Mouse (Mus musculus): ENCODE data around the gene Hpf1. TPM values are rescaled to one million over a fixed set of nuclear protein-coding genes. Genes with fewer than 3 reads are reported as not detected.

The Hpf1 gene
- polyA plus RNA-seq, 1 experiment from 2014 or later, result 75.0 TPM

GRCm38 (mm10) chr8:60870231-60871193 lies 19.7 kb upstream of the Hpf1 start:
- WGBS (ENCODE audit: missing documents), result 70% methylated on average over 11 of the region's 13 CpGs
- 0 out of 2 replicates have a peak overlapping the region, but pooled peaks have one; percentile 1 for H3K27ac ChIP-seq

GRCm38 (mm10) chr8:60878617-60879016 lies 11.6 kb upstream of the Hpf1 start:
- H3K36me3 ChIP-seq (ENCODE audit: inconsistent target), result no peaks in the 10 kb centered on the region
- H3K27ac ChIP-seq, result no peak overlapping the region
- WGBS (ENCODE audit: missing documents), result 93% methylated on average over 2 of the region's 2 CpGs
- no peak overlapping the region for H3K4me3 ChIP-seq (ENCODE audit: inconsistent target)
- no peaks in the 10 kb centered on the region for H3K79me2 ChIP-seq (ENCODE audit: inconsistent target)

More at GRCm38 (mm10) chr8:60870231-60871193, 19.7 kb upstream of the Hpf1 start:
- Histone ChIP-seq H3K79me2 (ENCODE audit: inconsistent target) (no peaks in the 10 kb centered on the region), H3K4me3 (ENCODE audit: inconsistent target) (no peak overlapping the region), H3K36me3 (ENCODE audit: inconsistent target) (no peaks in the 10 kb centered on the region)

- no peaks in the 10 kb centered on the region for H3K36me3 ChIP-seq (ENCODE audit: inconsistent target)
- H3K79me2 ChIP-seq (ENCODE audit: inconsistent target), result no peaks in the 10 kb centered on the region
- peak overlapping the region; percentile 79 for H3K27ac ChIP-seq
- 7% methylated on average over 4 of the region's 4 CpGs for WGBS (ENCODE audit: missing documents)
- H3K4me3 ChIP-seq (ENCODE audit: inconsistent target), result no peak overlapping the region
These were observed 6.6 kb upstream of the Hpf1 start for GRCm38 (mm10) chr8:60883419-60884137.

- H3K27ac ChIP-seq, result no peak overlapping the region
- WGBS (ENCODE audit: missing documents), result 82% methylated on average over 6 of the region's 6 CpGs
These were observed 3.5 kb upstream of the Hpf1 start for GRCm38 (mm10) chr8:60886736-60887135.

GRCm38 (mm10) chr8:60889131-60889842 lies 931 bp upstream of the Hpf1 start:
- no peak overlapping the region for H3K27ac ChIP-seq
- H3K4me3 ChIP-seq (ENCODE audit: inconsistent target), result peak overlapping the region; percentile 15; the same call in 1 of the 2 replicates
- 83% methylated on average over 11 of the region's 11 CpGs for WGBS (ENCODE audit: missing documents)
- no peaks in the 10 kb centered on the region for H3K36me3 ChIP-seq (ENCODE audit: inconsistent target)
- H3K79me2 ChIP-seq (ENCODE audit: inconsistent target), result peaks cover 39% of the 10 kb centered on the region

More at GRCm38 (mm10) chr8:60886736-60887135, 3.5 kb upstream of the Hpf1 start:
- Histone ChIP-seq H3K4me3 (ENCODE audit: inconsistent target) (no peak overlapping the region), H3K79me2 (ENCODE audit: inconsistent target) (peaks cover 13% of the 10 kb centered on the region), H3K36me3 (ENCODE audit: inconsistent target) (no peaks in the 10 kb centered on the region)

GRCm38 (mm10) chr8:60890520-60890874 lies 279 bp downstream of the Hpf1 start:
- WGBS (ENCODE audit: missing documents), result 1% methylated on average over 15 of the region's 23 CpGs
- H3K4me3 ChIP-seq (ENCODE audit: inconsistent target), result peak overlapping the region; percentile 76
- peak overlapping the region; percentile 29 for H3K27ac ChIP-seq
- H3K36me3 ChIP-seq (ENCODE audit: inconsistent target), result 0 out of 2 replicates have a peak, but pooled peaks cover 6% of the 10 kb centered on the region
- peaks cover 51% of the 10 kb centered on the region for H3K79me2 ChIP-seq (ENCODE audit: inconsistent target)

- Histone ChIP-seq H3K79me2 (ENCODE audit: inconsistent target) (peaks cover 63% of the 10 kb centered on the region), H3K27ac (no peak overlapping the region), H3K36me3 (ENCODE audit: inconsistent target) (peaks cover 11% of the 10 kb centered on the region; the same call in 1 of the 2 replicates), H3K4me3 (ENCODE audit: inconsistent target) (no peak overlapping the region)
- 87% methylated on average over 4 of the region's 4 CpGs for WGBS (ENCODE audit: missing documents)
These were observed 1.5 kb downstream of the Hpf1 start for GRCm38 (mm10) chr8:60891757-60892156.

- H3K27ac ChIP-seq, result no peak overlapping the region
- no peak overlapping the region for H3K4me3 ChIP-seq (ENCODE audit: inconsistent target)
- 99% methylated on average over 6 of the region's 6 CpGs for WGBS (ENCODE audit: missing documents)
- peaks cover 16% of the 10 kb centered on the region for H3K36me3 ChIP-seq (ENCODE audit: inconsistent target)
- H3K79me2 ChIP-seq (ENCODE audit: inconsistent target), result peaks cover 100% of the 10 kb centered on the region
These were observed 5.7 kb downstream of the Hpf1 start for GRCm38 (mm10) chr8:60895878-60896277.

- WGBS (ENCODE audit: missing documents), result 89% methylated on average over 6 of the region's 9 CpGs
- Histone ChIP-seq H3K36me3 (ENCODE audit: inconsistent target) (peaks cover 20% of the 10 kb centered on the region), H3K27ac (no peak overlapping the region), H3K79me2 (ENCODE audit: inconsistent target) (peaks cover 85% of the 10 kb centered on the region), H3K4me3 (ENCODE audit: inconsistent target) (no peak overlapping the region)
These were observed 9.9 kb downstream of the Hpf1 start for GRCm38 (mm10) chr8:60900147-60900546.

- peaks cover 15% of the 10 kb centered on the region; the same call in 1 of the 2 replicates for H3K36me3 ChIP-seq (ENCODE audit: inconsistent target)
- no peak overlapping the region for H3K27ac ChIP-seq
- H3K79me2 ChIP-seq (ENCODE audit: inconsistent target), result no peaks in the 10 kb centered on the region
- H3K4me3 ChIP-seq (ENCODE audit: inconsistent target), result no peak overlapping the region
- 96% methylated on average over 4 of the region's 4 CpGs for WGBS (ENCODE audit: missing documents)
These were observed 21.9 kb downstream of the Hpf1 start for GRCm38 (mm10) chr8:60912081-60912480.

- H3K4me3 ChIP-seq (ENCODE audit: inconsistent target), result no peak overlapping the region
- H3K36me3 ChIP-seq (ENCODE audit: inconsistent target), result peaks cover 15% of the 10 kb centered on the region; the same call in 1 of the 2 replicates
- no peak overlapping the region for H3K27ac ChIP-seq
- 98% methylated on average over 5 of the region's 10 CpGs for WGBS (ENCODE audit: missing documents)
- H3K79me2 ChIP-seq (ENCODE audit: inconsistent target), result no peaks in the 10 kb centered on the region
These were observed 22.3 kb downstream of the Hpf1 start for GRCm38 (mm10) chr8:60912554-60912953.

- Histone ChIP-seq H3K79me2 (ENCODE audit: inconsistent target) (no peaks in the 10 kb centered on the region), H3K27ac (no peak overlapping the region), H3K36me3 (ENCODE audit: inconsistent target) (no peaks in the 10 kb centered on the region), H3K4me3 (ENCODE audit: inconsistent target) (no peak overlapping the region)
- 88% methylated on average over 3 of the region's 3 CpGs for WGBS (ENCODE audit: missing documents)
These were observed 28.9 kb downstream of the Hpf1 start for GRCm38 (mm10) chr8:60919069-60919468.

- 39% methylated on average over 4 of the region's 4 CpGs for WGBS (ENCODE audit: missing documents)
- Histone ChIP-seq H3K4me3 (ENCODE audit: inconsistent target) (no peak overlapping the region), H3K36me3 (ENCODE audit: inconsistent target) (no peaks in the 10 kb centered on the region), H3K27ac (no peak overlapping the region), H3K79me2 (ENCODE audit: inconsistent target) (no peaks in the 10 kb centered on the region)
These were observed 30.0 kb downstream of the Hpf1 start for GRCm38 (mm10) chr8:60920176-60920575.

- Histone ChIP-seq H3K36me3 (ENCODE audit: inconsistent target) (peaks cover 5% of the 10 kb centered on the region; the same call in 1 of the 2 replicates), H3K4me3 (ENCODE audit: inconsistent target) (no peak overlapping the region), H3K27ac (no peak overlapping the region), H3K79me2 (ENCODE audit: inconsistent target) (no peaks in the 10 kb centered on the region)
These were observed 43.4 kb downstream of the Hpf1 start for GRCm38 (mm10) chr8:60933617-60934016.
